Mouse (Mus musculus) mature B cell (primary cell): ENCODE results near the gene Elovl6.

ENCODE experiments used
- in situ Hi-C: fragments of 300-500 bp; cut with MboI; formaldehyde crosslinking; loops from 2 replicates; pipeline ENCODE4 v1.14.3; 2019

Gene Elovl6

GRCm38 (mm10) chr3:129566876-129567275, 34.7 kb downstream of the Elovl6 start:
- in situ Hi-C loops, result no loop called here

GRCm38 (mm10) chr3:129568506-129568905, 36.4 kb downstream of the Elovl6 start:
- in situ Hi-C loops, result no loop called here

DNA sequence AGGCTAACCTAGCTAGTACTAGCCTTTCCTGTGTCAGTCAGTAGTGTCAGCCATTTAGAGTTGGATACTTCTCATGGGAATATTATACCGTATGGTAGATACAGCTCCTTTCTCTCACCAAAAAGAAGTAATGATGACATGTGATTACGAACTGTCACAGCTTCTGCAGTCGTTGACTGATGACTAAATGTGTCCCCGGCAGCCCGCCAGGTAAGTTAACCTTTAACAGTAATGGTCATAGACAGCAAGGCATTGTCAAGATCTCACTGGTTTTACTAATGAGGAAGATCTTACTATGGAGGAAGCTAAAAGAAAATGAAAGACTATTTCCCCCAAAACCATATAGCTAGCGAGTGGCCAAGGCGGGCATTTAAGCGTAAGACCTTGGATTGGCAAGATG, 38.8 kb downstream of the Elovl6 start:
- in situ Hi-C loops, result no loop called here

GRCm38 (mm10) chr3:129571642-129572041, 39.5 kb downstream of the Elovl6 start:
- in situ Hi-C loops, result no loop called here

DNA sequence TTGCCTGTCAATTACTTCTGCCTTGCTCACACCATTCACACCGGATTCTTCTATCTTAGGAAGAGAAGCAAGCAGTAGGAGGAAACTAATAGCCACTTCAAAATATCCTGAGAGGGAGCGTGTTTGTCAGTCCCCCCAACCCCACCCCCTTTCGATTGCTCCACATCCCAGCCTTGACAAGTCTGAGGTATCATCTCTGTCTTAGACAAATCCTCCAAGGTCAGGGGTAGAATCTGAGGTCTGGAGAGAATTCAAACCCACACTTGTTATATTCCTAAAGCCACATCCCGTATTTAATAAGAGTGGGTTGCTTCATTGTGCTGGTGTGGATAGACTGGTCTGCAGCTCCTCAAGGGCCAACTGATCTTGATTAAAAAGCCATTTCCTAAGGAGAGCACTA, 40.8 kb downstream of the Elovl6 start:
- in situ Hi-C loops, result no loop called here

DNA sequence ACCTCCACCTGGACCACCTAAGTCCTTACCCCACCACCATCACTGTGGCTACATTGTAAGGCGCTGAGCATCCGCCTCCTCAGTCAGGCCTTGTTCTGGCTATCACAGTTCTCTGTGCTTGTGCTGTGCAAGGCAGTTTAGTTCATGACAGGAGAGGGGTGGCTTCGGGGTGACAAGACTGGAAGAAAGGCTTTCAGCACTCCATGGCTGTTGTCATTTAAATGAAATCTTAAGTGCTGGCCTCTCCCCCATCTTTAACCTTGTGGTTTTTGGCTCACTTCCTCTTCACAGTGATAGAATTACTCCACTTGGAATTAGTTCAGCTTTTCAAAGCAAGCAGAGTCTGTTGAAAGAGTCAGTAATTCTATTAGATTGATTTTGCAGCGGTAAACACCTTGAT, 41.5 kb downstream of the Elovl6 start:
- in situ Hi-C loops, result no loop called here

GRCm38 (mm10) chr3:129575086-129575485, 42.9 kb downstream of the Elovl6 start:
- in situ Hi-C loops, result no loop called here

GRCm38 (mm10) chr3:129576522-129576921, 44.4 kb downstream of the Elovl6 start:
- in situ Hi-C loops, result no loop called here

GRCm38 (mm10) chr3:129578741-129579475, 46.8 kb downstream of the Elovl6 start:
- in situ Hi-C loops, result no loop called here

DNA sequence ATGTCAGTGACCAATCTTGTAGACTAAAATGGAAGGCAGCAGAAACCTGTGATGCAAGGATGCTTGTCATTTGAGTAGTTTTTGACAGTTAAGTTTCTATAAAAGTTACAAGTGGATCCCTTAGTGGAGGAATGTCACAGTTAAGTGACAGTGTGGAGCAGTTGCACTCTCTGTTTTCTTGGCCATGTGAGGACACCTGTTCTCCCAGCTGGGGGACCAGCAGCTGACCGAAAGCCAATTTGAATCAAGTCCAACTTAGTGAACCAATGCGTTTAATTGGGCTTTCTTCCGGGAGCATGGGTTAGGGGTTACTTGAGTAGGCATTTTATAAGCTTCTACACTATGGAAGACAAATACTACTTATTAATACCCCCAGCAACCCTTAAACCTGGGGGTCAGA, 48.9 kb downstream of the Elovl6 start:
- in situ Hi-C loops, result no loop called here

GRCm38 (mm10) chr3:129582449-129582848, 50.3 kb downstream of the Elovl6 start:
- in situ Hi-C loops, result no loop called here

- in situ Hi-C loops, result no loop called here
Measured at GRCm38 (mm10) chr3:129583290-129583689, 51.1 kb downstream of the Elovl6 start.

DNA sequence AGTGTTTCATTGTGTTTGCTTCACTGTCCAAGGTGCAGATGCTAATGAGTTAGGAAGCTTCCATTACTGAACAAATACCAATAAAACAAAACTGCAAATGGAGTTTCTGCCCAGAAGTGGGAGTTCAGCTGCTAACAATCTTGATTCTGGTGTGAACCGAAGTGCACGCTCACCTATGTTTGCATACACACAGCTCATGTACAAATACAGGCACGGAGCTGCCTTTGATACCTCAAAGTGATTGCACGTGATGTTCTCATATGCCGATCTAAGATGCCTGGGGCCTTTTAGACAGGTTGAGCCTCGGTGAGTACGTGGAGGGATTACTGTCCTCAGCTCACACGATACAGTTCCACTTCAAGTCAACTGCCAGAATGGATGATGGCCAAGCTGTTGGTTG, 55.8 kb downstream of the Elovl6 start:
- in situ Hi-C loops, result no loop called here

DNA sequence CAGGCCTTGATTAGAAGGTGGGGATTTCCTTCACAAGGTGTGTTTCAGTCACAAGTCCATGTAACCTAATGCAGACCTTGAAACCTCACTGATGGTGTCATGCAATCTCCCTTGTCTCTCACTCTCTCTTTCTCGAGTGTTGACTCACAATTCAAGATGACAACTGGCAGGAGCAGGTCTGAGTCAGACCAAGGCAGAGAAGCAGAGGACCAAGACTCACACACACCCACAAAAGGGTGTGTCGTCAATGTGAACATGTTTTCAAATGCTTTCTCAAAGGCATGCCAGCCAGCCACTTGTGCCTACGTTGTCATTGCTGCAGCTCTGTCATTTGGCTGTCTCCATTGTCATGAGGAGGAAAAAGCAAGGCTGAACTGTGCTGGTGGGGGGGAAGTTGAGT, 56.6 kb downstream of the Elovl6 start:
- in situ Hi-C loops, result no loop called here

DNA sequence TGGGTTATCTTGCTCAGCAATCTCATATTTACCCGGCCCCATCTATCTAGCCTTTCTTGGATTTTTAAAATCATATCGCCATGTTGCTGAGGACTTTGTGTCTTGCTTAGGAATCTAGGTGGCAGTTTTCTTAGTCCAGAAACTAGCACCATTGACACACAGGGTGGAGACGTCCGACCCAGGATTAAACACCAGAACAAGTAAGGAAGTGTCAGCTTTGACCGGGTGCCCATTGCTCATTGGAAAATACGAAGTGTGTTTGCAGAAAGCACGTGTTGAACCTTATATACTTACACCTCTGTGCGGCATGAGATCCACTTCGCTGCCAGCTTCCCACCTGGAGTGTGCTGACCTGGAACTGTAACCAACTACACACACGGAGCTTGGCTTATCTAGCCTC, 57.5 kb downstream of the Elovl6 start:
- in situ Hi-C loops, result no loop called here

- in situ Hi-C loops, result no loop called here
Measured at GRCm38 (mm10) chr3:129590548-129591226, 58.5 kb downstream of the Elovl6 start.

DNA sequence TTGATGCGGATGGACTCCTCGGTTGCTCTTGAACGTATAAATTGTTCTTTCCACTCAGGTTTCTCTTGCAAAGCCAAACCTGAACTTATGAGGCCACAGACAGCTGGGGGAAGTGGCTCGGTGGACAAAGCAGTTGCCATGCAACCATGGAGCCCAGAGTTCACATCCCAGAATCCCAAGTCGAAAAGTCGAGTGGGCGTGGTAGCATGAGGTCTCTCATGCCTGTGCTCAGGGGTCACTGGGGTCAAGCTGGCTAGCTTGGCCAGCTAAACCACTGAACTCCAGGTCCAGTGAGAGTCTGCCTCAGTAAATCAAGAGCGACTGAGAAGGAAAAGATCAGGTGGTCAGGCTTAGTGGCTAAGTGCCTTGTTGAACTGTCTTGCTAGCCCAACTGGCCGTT, 59.1 kb downstream of the Elovl6 start:
- in situ Hi-C loops, result no loop called here

- in situ Hi-C loops, result no loop called here
Measured at GRCm38 (mm10) chr3:129591761-129592160, 59.6 kb downstream of the Elovl6 start.

- in situ Hi-C loops, result no loop called here
Measured at GRCm38 (mm10) chr3:129593001-129593400, 60.8 kb downstream of the Elovl6 start.

GRCm38 (mm10) chr3:129593735-129594134, 61.6 kb downstream of the Elovl6 start:
- in situ Hi-C loops, result no loop called here

- in situ Hi-C loops, result no loop called here
Measured at GRCm38 (mm10) chr3:129596098-129596497, 63.9 kb downstream of the Elovl6 start.

DNA sequence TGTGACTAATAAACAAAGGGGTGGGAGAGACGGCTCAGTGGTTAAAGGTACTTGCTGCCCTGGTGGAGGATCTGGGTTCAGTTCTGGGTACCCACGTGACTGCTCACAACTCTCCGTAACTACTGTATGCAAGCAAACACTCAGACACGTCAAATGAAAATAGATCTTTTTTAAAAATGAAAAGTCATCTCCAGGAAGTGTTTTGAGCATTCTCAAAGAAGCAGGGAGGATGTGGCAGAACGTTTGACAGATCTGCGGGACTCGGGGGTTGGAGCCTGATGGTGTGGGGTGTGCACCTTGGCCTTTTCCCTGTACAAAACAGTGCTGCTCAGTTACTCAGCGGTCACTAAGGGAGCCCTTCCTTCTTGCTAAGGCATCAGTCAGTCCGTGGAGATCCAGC, 70.1 kb downstream of the Elovl6 start:
- in situ Hi-C loops, result no loop called here

DNA sequence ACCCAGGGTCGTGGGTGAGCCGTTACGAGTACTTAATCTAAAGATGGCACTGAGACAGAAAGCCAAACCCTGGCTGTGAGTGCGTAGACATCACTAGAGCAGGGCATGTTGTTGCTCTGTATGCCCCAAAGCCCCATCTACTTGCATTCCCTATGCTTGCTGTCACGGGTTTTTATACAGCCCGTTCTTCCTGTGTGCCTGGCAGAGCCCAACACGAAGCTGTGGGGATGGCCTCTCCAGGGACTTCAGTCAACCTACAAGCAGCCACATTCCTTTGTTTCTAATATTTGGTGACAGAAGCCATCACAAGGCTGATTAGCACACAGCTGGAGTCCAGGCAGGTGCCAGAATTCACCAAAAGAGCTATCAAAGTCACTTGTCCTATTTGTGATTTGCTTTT, 73.3 kb downstream of the Elovl6 start:
- in situ Hi-C loops, result no loop called here

GRCm38 (mm10) chr3:129605934-129606333, 73.8 kb downstream of the Elovl6 start:
- in situ Hi-C loops, result no loop called here
